Mouse (Mus musculus): Measurements from ENCODE around the gene Hrh3.

GRCm38 (mm10) chr2:180147379-180147778 lies 43.1 kb upstream of the Hrh3 start:
- no peak for TF ChIP-seq CTCF (IDR thresholded peaks at IDR 0.05; ENCODE audit: insufficient read depth, low read length)
- TF ChIP-seq POLR2A (IDR thresholded peaks at IDR 0.05; ENCODE audit: borderline replicate concordance, extremely low read depth, low read depth, low read length) = no peak
